Mouse (Mus musculus): ENCODE measurements around the gene Teddm2. TPM values are rescaled to one million over a fixed set of nuclear protein-coding genes. Genes with fewer than 3 reads are reported as not detected.

The Teddm2 gene
- polyA plus RNA-seq, 1 experiment from 2014 or later, result 0.39 TPM

DNA sequence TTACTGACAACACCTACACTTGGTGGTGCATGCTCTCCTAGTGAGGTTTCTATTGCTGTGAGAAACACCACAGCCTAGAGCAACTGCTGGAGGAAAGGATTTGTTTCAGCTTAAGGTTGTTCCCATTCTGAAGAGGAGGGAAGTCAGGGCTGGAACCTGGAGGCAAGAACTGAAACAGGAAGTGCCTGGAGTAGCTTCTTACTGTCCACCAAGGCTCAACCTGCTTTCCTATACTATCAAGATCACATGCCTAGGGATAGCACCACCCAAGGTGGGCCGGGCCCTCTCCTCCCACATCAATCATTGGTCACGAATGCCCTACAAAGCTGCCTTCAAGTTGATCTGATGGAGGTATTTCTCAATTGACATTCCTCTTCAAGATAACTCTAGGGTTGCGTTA is 21.6 kb upstream of the Teddm2 start:
- ATAC-seq (ENCODE audit: low read depth), result no peak
- Histone ChIP-seq H3K4me1 (replicated peaks) (peaks cover 4% of the 10 kb centered on the region), H3K9me3 (replicated peaks) (no peaks in the 10 kb centered on the region), H3K4me2 (no peak overlapping the region), H3K36me3 (no peaks in the 10 kb centered on the region), H3K9ac (no peak overlapping the region), H3K4me3 (replicated peaks) (no peak overlapping the region), H3K27me3 (no peaks in the 10 kb centered on the region), H3K27ac (no peak overlapping the region)
- no peak for DNase-seq
- WGBS (ENCODE audit: insufficient replicate concordance), result 60% methylated on average over 3 of the region's 3 CpGs

DNA sequence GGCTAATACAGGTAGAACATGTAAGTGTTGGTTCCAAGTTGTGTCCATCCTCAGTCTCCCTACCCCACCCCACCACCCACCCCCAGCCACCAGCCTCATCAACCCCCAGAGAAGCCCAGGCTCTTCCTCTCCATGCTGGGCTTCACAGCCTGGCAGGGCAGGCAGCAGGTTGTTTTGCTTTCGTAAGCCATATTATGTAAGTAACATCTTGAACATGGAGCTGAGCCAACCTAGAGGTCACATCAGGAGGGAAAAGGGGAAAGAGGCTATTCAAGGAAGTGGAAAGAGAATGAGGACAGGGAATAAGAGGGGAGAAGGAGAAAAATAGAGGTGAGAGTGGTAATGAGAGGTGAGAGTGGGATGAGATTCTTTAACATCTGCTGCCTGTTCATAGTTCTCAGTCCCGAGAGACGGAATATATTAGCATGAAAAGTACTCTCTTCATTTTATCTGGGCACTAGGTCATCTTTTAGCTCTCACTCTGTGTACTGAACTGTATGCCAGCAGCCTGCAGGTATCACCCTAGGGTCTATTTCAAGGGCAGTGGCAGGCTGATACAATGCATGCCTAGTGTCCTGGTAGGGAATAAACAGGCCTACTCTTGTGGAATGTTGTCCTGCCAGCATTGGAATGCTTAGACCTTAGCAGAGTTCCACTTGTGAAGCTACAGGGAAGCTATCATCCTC is 18.6 kb upstream of the Teddm2 start:
- ATAC-seq (ENCODE audit: low read depth) (no peak), DNase-seq (no peak)
- H3K4me3 ChIP-seq (replicated peaks), result no peak overlapping the region
- no peak overlapping the region for H3K4me2 ChIP-seq
- no peaks in the 10 kb centered on the region for H3K36me3 ChIP-seq
- 66% methylated on average over 3 of the region's 3 CpGs for WGBS (ENCODE audit: insufficient replicate concordance)
- no peaks in the 10 kb centered on the region for H3K9me3 ChIP-seq (replicated peaks)
- H3K27me3 ChIP-seq, result no peaks in the 10 kb centered on the region
- peaks cover 4% of the 10 kb centered on the region for H3K4me1 ChIP-seq (replicated peaks)
- no peak overlapping the region for H3K9ac ChIP-seq
- H3K27ac ChIP-seq, result no peak overlapping the region

DNA sequence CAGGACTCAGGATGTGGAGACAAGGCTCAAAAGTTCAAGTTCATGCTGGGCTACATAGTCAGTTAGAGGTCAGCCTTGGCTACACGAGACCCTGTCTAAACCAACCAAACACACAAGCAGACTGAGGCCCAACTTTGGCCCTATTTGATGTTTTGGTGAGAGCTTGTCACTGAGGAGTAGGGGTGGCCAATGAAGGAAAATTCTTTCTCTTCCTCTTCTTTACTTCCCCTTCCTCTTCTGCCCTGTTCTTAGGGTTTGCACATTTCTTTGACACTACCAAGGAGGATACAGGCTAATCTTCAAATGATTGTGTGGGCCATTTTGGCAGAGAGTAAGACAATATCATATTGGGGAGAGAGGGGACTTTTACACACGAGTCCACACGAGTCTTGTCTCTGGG is 13.8 kb upstream of the Teddm2 start:
- Histone ChIP-seq H3K9me3 (replicated peaks) (no peaks in the 10 kb centered on the region), H3K4me1 (replicated peaks) (peaks cover 21% of the 10 kb centered on the region), H3K4me3 (replicated peaks) (no peak overlapping the region), H3K36me3 (peaks cover 26% of the 10 kb centered on the region), H3K4me2 (no peak overlapping the region), H3K27ac (no peak overlapping the region), H3K9ac (no peak overlapping the region), H3K27me3 (no peaks in the 10 kb centered on the region)
- DNase-seq (no peak), ATAC-seq (ENCODE audit: low read depth) (no peak)
- 54% methylated on average over 3 of the region's 3 CpGs for whole genome bisulfite sequencing (ENCODE audit: insufficient replicate concordance)

DNA sequence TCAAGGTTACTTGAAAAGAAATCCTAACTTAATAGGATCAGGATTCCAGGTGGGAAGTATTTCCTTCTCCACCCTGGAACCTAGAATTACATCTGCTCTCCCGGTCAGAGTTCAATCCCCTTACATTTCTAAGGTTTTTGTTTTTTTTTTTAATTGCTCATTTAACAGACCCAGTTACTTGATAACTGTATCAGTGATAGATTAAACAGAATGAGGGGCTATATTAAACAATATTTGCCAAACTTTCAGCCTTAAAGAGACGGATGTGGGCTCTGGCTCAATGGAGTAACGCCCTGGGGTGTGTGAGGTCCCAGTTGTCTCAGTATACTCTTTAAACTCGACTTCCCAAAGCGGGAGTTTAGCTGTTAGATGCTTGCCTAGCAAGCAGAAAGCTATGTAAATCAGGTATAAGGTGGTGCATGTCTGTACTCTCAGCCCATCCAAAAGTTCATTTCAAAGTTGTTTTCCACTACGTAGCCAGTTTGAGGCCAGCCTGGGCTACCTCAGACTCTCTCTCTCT is 11.3 kb upstream of the Teddm2 start:
- Histone ChIP-seq H3K4me1 (replicated peaks) (peaks cover 21% of the 10 kb centered on the region), H3K9me3 (replicated peaks) (no peaks in the 10 kb centered on the region), H3K9ac (no peak overlapping the region), H3K4me3 (replicated peaks) (no peak overlapping the region), H3K36me3 (peaks cover 51% of the 10 kb centered on the region), H3K27ac (no peak overlapping the region), H3K27me3 (no peaks in the 10 kb centered on the region), H3K4me2 (no peak overlapping the region)
- WGBS (ENCODE audit: insufficient replicate concordance), result 78% methylated on average over 6 of the region's 6 CpGs
- no peak for ATAC-seq (ENCODE audit: low read depth)
- DNase-seq, result no peak

DNA sequence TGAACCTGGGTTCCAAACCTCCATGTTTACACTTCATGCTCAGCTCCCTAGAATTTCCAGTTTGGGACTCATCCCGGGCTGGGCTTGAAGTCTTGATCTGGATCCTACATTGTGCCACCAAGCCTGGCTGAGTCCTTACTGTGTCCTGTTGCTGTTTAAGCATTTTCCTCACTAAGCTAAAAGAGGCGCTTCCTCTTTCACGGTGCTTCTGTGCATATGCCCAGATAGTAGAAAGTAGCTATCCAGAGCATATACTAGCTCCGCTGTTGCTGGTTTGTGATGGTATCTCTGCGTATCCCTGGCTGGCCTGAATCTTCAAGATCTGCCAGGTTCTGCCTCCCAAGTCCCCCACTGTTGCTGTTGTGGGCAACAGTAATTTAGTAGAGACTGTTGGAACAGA is 10.4 kb upstream of the Teddm2 start:
- Histone ChIP-seq H3K9ac (no peak overlapping the region), H3K4me1 (replicated peaks) (peaks cover 21% of the 10 kb centered on the region), H3K27me3 (no peaks in the 10 kb centered on the region), H3K9me3 (replicated peaks) (no peaks in the 10 kb centered on the region), H3K4me2 (no peak overlapping the region), H3K27ac (peak overlapping the region; percentile 47), H3K4me3 (replicated peaks) (no peak overlapping the region), H3K36me3 (peaks cover 60% of the 10 kb centered on the region)
- 65% methylated on average over 5 of the region's 5 CpGs for WGBS (ENCODE audit: insufficient replicate concordance)
- DNase-seq (no peak), ATAC-seq (ENCODE audit: low read depth) (peak; percentile 21; the same call in 1 of the 2 replicates)

DNA sequence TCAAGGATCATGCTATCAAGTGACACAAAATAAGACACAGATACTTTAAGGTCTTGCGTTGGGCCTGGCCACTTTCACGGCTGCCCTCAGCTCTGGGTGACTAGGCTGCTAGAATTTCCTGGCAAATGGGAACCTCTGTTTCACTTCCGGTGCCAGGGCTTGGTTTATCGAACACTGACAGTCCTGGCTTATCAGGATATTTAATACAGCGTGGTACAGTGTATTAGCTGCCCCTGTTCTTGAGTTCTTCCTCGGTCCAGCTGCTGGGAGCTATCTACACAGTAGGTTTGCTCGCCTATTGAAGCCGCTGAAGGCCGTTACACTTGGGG is 9.9 kb upstream of the Teddm2 start:
- H3K4me2 ChIP-seq, result no peak overlapping the region
- ATAC-seq (ENCODE audit: low read depth) (peak; percentile 67; the same call in 1 of the 2 replicates), DNase-seq (no peak)
- 60% methylated on average over 9 of the region's 9 CpGs for WGBS (ENCODE audit: insufficient replicate concordance)
- peaks cover 21% of the 10 kb centered on the region for H3K4me1 ChIP-seq (replicated peaks)
- peak overlapping the region; percentile 47 for H3K27ac ChIP-seq
- no peak overlapping the region for H3K9ac ChIP-seq
- no peaks in the 10 kb centered on the region for H3K27me3 ChIP-seq
- no peaks in the 10 kb centered on the region for H3K9me3 ChIP-seq (replicated peaks)
- H3K36me3 ChIP-seq, result peaks cover 65% of the 10 kb centered on the region
- no peak overlapping the region for H3K4me3 ChIP-seq (replicated peaks)

DNA sequence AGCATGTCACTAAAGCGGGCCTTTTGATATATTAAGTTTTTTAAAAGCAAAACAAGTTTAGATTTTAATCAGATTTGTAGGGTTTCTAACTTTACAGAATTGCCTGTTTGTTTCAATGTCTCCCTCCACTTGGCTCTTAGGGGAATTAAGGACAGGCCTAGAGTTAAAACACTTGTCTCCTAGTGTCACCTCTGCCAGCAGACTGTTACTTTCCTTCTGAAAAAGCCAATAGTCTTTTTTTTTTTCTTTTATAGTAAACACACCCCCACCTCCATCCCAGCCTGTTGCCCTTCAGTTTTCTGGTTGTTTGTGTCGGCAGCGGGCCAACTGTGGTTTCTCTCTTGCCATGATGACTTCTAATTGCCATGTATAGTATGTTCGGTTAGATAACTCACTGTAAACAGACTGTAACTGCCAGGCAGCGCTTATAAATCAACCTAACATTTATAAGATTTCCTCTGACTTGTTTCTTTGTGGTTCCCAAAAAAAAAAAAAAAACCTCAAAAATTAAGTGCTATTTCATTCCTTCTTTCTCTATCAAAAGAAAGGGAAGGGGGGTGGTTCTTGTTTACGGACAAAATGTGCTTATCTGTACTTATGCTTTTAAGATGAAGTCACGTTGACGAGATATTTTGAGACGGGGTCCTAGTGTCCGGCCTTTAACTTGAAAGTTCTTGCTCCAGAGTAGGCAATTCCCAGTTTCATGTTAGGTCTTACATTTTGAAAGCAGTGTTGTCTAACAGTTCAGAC is 9.4 kb upstream of the Teddm2 start:
- peaks cover 71% of the 10 kb centered on the region for H3K36me3 ChIP-seq
- DNase-seq, result no peak
- peaks cover 21% of the 10 kb centered on the region for H3K4me1 ChIP-seq (replicated peaks)
- no peaks in the 10 kb centered on the region for H3K9me3 ChIP-seq (replicated peaks)
- 67% methylated on average over 10 of the region's 10 CpGs for WGBS (ENCODE audit: insufficient replicate concordance)
- no peak overlapping the region for H3K4me3 ChIP-seq (replicated peaks)
- no peak overlapping the region for H3K9ac ChIP-seq
- peak overlapping the region; percentile 47; the same call in 1 of the 2 replicates for H3K27ac ChIP-seq
- no peak for ATAC-seq (ENCODE audit: low read depth)
- H3K27me3 ChIP-seq, result no peaks in the 10 kb centered on the region
- H3K4me2 ChIP-seq, result no peak overlapping the region

DNA sequence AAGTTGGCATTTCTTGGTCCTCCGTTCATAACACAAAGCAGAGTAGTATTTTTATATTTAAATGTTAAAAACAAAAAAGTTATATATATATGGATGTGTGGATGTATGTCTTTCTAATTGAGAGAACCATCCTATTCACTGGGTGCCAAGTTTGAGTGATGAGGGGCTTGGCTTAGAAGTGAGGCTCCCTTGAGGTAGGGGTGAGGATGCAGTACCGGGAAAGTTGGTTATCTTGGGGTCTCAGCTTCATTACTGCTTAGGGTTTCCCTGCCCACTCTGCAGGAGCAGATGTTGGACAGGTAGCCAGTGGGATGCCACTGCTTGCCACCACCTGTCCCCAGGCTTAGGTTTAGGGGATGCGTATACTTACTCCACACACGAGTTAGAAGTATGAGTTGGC is 8.7 kb upstream of the Teddm2 start:
- no peak for ATAC-seq (ENCODE audit: low read depth)
- Histone ChIP-seq H3K4me3 (replicated peaks) (no peak overlapping the region), H3K4me2 (no peak overlapping the region), H3K27ac (no peak overlapping the region), H3K27me3 (no peaks in the 10 kb centered on the region), H3K4me1 (replicated peaks) (peaks cover 21% of the 10 kb centered on the region), H3K36me3 (peaks cover 77% of the 10 kb centered on the region), H3K9ac (no peak overlapping the region), H3K9me3 (replicated peaks) (no peaks in the 10 kb centered on the region)
- 83% methylated on average over 4 of the region's 4 CpGs for WGBS (ENCODE audit: insufficient replicate concordance)
- DNase-seq, result no peak

DNA sequence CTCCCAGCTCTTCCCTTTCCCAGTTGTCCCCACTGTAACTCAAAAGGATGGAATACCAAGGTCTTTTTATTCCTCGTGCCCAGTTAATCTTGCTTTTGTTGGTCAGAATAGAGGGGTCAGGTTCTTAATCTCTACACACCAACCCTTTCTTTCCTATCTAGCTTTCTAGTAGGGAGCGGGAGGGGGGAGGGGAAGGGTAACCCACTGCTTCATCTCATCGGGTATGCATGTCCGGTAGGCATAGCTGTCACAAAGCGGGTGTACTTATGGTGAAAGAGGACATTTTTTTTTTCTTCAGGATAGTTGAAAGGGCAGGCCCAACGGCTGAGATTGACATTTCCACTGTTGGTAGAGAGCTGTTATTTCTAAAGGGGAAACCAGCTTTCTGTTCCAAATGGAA is 8.2 kb upstream of the Teddm2 start:
- peaks cover 21% of the 10 kb centered on the region for H3K4me1 ChIP-seq (replicated peaks)
- no peak overlapping the region for H3K27ac ChIP-seq
- no peak for DNase-seq
- WGBS (ENCODE audit: insufficient replicate concordance), result 83% methylated on average over 6 of the region's 6 CpGs
- no peak overlapping the region for H3K4me3 ChIP-seq (replicated peaks)
- H3K9me3 ChIP-seq (replicated peaks), result no peaks in the 10 kb centered on the region
- H3K36me3 ChIP-seq, result peaks cover 82% of the 10 kb centered on the region
- no peaks in the 10 kb centered on the region for H3K27me3 ChIP-seq
- H3K9ac ChIP-seq, result no peak overlapping the region
- H3K4me2 ChIP-seq, result no peak overlapping the region
- ATAC-seq (ENCODE audit: low read depth), result no peak

DNA sequence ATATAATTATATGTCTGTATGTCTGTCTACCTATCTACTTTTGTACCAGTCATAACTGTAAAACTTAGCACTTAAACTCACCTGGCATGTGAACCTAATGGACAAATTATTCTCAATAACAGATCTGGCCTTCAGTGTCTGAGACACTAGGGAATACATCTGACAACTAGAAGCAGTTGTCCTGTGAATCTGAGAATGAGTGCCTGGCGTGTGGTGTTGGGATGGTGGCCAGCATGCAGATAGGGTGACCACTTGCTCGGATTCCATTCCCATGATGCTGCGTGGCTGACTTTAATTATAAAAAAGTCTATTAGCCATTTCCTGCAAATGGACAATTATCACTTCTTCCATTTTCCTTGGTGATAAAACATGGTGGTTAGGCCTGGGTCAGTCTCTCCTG is 5.9 kb upstream of the Teddm2 start:
- no peaks in the 10 kb centered on the region for H3K27me3 ChIP-seq
- H3K4me2 ChIP-seq, result no peak overlapping the region
- DNase-seq (no peak), ATAC-seq (ENCODE audit: low read depth) (no peak)
- peaks cover 38% of the 10 kb centered on the region for H3K4me1 ChIP-seq (replicated peaks)
- H3K9ac ChIP-seq, result no peak overlapping the region
- H3K9me3 ChIP-seq (replicated peaks), result no peaks in the 10 kb centered on the region
- H3K27ac ChIP-seq, result no peak overlapping the region
- H3K36me3 ChIP-seq, result peaks cover 89% of the 10 kb centered on the region
- H3K4me3 ChIP-seq (replicated peaks), result no peak overlapping the region
- 88% methylated on average over 3 of the region's 3 CpGs for WGBS (ENCODE audit: insufficient replicate concordance)

DNA sequence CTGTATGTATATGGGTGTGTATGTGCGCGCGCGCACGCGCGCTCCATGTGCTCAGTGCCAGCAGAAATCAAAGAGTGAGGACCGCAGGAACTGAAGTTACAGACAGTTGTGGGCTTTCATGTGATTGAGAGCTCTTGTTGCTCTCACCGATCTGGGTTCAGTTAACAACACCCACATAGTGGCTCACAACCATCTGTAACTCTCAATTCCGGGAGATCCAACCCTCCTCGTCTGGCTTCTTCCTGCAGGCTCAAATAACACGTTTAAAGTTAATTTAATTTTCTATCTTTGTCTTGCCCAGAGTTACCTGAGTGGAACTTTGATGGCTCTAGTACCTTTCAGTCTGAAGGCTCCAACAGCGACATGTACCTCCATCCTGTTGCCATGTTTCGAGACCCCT is 4.2 kb upstream of the Teddm2 start:
- H3K9me3 ChIP-seq (replicated peaks), result no peaks in the 10 kb centered on the region
- ATAC-seq (ENCODE audit: low read depth) (no peak), DNase-seq (no peak)
- 95% methylated on average over 14 of the region's 14 CpGs for WGBS (ENCODE audit: insufficient replicate concordance)
- peaks cover 73% of the 10 kb centered on the region for H3K36me3 ChIP-seq
- H3K4me1 ChIP-seq (replicated peaks), result peaks cover 25% of the 10 kb centered on the region
- H3K4me3 ChIP-seq (replicated peaks), result no peak overlapping the region
- H3K27me3 ChIP-seq, result no peaks in the 10 kb centered on the region
- no peak overlapping the region for H3K9ac ChIP-seq
- H3K27ac ChIP-seq, result no peak overlapping the region
- H3K4me2 ChIP-seq, result no peak overlapping the region

DNA sequence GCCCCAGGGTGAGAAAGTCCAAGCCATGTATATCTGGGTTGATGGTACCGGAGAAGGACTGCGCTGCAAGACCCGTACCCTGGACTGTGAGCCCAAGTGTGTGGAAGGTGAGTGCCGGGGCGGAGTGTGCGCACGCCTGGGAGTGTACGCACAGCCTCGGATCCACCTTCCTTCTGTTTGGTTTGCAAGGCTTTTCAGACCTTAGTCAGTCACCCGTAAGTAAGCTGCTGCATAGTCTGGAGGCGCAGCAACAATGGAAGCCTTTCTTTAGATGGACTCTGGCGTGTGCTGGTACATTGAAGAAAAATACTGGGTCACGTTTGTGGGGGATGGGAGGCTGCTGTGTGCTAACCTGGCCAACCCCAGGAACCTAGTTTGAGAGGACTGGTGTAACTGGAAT is 3.0 kb upstream of the Teddm2 start:
- Histone ChIP-seq H3K27me3 (no peaks in the 10 kb centered on the region), H3K9me3 (replicated peaks) (no peaks in the 10 kb centered on the region), H3K4me3 (replicated peaks) (no peak overlapping the region), H3K4me1 (replicated peaks) (peaks cover 35% of the 10 kb centered on the region), H3K4me2 (0 out of 2 replicates have a peak overlapping the region, but pooled peaks have one; percentile 19), H3K9ac (no peak overlapping the region), H3K27ac (no peak overlapping the region), H3K36me3 (peaks cover 60% of the 10 kb centered on the region)
- no peak for DNase-seq
- 90% methylated on average over 13 of the region's 13 CpGs for WGBS (ENCODE audit: insufficient replicate concordance)
- no peak for ATAC-seq (ENCODE audit: low read depth)
